Mouse (Mus musculus) megakaryocyte, adult 5-6 weeks (primary cell): ENCODE results near the gene Slc8a2. TPM values are rescaled to one million over a fixed set of nuclear protein-coding genes. Genes with fewer than 3 reads are reported as not detected.
A peak's percentile ranks its signal among the peaks of the same experiment; 100 is the strongest.

Source experiments
- ATAC-seq: 2 replicates; pipeline ENCODE4 v1.8.0; 2016; ENCODE audit warnings: mild to moderate bottlenecking, inconsistent platforms; ENCODE audit not compliant: poor library complexity, severe bottlenecking
- total RNA-seq, 2 experiments: library from RNA; stranded (forward) in 1 of 2; stranded (reverse) in 1 of 2; fragments of 153-499, 151-499 nt in 1 of 2; fragments of 221-1000, 200-1000 nt in 1 of 2; gene quantifications; 2 replicates each; pipeline versions ENCODE4 v1.2.3 to v1.2.4; 2015 to 2017

The Slc8a2 gene
- total RNA-seq (2015) (not detected in 2 replicates), total RNA-seq (2017) (not detected in 2 replicates)

DNA sequence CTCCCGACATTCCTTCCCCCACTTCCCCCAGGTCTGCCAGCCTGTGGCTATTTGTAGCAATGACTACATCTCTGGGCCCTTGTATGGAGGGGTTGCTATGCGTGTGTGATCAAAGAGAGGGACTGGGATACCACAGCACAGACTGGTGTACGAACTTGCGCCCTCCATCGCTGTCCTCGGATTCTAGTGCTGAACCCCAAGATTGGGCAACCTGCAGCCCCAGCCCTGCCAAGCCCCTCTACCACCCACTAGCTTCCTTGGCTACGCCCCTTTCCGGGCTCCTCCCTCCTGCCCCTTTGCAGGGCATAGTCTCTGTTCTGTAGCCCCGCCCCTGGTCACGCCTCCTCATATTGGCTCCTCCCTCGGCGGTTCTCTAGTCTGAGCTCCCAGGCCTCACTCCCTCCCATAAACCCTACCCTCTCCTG is at the start of gene Slc8a2:
TSS of gene Slc8a2 (plus strand) at position 406 of the 425 bp plus-strand sequence.
- ATAC-seq: peak; percentile 38; the same call in 1 of the 2 replicates

DNA sequence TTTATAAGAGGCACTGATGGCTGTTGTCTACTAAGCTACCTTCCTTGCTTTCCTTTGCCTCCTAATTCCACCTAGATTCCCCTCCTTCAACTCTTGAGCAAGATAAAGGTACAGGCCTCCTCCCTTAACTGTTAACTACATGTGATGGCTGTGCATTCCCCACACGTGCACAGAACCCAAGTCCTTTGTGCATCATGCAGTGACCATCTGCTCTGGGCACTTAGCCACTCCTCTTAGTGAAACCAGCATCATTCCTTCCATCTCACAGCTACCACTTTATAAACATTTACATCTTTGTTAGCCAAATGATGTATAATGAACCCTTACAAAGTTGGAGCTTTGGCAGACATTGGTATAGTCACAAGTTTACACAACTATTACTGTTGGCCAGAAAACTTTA is 49.7 kb upstream of the Slc8a2 start:
- no peak for ATAC-seq

DNA sequence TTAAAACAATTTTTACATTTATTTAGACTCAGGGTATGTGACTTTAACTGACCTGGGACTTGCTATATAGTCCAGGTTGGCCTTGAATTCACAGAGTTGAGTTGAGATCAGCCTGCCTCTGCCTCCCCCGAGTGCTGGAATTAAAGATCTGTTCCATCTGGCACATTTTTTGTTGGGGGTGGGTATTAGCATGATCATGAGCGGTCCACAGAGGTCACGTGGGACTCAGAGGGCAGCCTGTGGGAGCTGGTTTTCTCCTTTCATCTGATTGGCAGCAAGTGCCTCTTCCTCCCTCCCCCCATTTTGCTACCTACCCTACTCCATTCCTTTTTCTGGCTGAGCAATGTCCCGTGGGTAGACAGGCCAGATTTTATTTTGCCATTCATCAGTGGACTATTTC is 49.0 kb upstream of the Slc8a2 start:
- ATAC-seq: no peak

DNA sequence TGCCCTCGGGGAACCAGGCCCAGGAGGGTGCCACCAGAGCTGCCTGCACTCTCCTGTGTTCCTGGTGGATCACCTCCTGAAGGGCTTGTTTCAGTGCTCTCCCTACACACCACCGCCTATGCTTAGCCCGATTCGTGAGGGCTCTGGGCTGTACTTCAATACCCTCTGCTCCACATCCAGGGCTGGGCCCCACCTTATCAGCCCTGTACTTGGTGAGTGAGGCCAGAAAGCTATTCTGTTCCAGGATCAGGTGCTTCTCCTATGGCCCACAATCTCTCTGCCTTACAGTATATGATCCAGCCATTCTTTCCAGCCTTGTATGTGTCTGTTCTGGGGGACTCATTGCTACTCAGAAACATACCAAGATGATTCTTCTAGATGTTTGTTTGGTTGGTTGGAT is 46.3 kb upstream of the Slc8a2 start:
- no peak for ATAC-seq

DNA sequence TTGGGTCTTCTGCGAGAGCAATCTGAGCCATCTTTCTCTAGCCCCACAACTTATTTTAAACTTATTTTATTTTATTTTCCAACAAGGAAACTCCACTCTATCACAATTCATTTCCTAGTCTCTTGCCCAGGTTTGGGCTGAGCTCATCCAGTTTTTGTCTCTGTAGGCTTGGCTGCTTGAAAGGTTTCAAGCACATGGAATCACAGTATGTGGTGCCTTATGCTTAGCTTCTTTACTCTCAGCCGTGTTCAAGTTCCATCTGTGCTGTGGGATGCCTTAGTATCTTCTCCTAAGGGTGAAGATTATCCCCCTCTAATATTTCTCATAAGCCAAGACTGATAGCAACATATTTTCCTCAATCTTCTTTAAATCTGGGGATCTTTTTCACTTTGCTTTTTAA is 42.0 kb upstream of the Slc8a2 start:
- ATAC-seq: no peak

DNA sequence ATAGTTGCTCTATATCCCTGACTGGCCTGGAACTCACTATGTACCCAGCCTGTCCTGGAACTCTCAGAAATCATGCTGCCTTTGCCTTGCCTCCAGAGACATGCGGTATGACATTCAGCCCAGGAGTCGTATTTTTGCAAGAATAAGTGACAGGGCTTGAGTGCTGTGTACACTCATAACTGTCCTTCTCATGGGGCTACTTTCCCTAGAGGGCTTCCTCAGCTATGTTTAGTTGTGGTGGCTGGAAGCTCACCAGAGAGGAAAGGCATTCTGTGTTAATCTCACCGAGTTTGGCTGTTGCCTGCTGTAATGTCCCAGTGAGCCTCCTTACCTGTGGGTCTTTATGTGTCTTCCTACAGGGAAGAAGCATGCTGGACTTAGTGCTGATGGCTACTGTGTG is 35.0 kb upstream of the Slc8a2 start:
- ATAC-seq: no peak

DNA sequence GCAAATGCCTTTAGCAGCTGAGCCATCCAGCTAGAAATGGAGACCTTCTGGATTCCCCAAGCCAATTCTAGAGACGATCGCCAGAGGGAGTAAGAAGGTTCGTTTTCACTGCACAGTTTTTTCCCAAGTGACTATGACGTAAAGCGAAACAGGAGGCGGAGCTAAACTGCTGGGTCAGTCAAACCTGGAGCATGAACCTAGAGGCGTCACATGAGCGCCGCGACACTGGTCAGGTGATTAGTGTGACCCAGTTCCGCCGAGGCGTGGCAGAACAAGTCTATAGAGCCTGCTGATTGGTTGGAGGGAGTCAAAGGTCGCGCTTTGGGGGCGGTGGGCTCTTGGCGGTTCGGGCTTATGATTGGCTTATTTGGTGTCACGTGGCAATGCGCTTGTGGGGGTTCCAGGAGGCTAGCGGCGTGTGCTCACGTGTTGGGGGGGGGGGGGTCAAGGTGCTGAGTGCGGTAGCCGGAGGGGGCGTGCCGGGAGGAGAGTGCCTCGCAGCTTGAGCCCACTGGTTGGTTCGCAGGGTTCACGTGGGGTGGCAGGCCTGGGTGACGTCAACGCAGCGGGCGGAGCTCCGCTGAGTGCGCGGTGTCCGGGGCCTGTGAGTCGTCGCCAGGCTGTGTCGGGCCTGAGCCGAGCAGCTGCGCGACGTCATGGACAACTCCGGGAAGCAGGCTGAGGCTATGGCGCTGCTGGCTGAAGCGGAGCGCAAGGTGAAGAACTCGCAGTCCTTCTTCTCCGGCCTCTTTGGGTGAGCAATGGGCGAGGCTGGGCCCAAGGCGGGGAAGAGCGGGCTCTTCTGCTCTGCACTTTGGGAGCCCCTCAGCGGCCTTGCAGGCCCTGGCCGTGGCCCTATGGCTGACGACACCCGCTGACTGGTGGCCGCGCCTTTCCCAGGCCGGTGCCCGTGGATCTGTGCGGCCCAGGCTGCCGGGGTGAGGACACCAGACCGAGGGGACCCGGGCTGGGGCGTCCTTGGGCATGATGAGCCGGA is 31.3 kb upstream of the Slc8a2 start, which contains the start of gene Napa:
TSS of gene Napa (plus strand) at position 438 of the 997 bp plus-strand sequence.
- ATAC-seq: peak; percentile 88

DNA sequence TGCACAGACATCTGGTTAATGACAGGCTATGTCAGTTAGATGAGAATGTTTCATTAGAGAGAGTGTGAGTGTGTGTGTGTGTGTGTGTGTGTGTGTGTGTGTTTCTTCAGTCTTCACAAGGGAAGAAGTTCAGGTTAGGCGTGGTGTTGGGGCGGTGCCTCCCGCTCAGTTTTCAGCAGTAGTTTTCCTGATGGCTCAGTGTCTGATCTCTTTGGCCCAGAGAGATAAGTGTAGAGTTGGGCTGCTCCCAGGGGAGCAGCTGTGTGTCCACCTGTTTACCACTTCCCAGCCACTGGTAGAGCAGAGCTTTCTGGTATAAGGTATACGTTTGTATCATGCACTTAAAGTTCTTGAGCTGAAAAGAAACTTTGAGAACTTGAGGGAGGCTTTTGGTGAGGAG is 29.7 kb upstream of the Slc8a2 start:
- no peak for ATAC-seq

DNA sequence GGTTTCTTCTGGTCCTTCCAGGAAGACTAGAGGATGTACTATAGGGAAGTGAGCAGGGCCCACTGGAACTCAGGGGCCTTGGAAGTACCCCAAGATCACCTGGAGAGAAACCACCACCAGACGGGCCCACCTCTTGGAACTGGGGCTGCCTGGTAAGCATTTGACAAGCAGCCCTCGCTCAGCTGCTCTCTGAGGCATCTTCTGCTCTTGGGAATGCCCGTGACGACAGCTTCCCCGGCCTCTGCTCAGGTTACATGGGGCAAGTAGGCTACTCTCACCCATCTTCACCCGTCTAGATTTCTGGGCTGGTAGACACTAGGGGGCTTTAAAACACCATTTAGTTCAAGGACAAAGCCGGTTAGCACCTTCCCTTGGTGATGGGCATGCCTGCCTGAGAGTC is 28.5 kb upstream of the Slc8a2 start:
- no peak for ATAC-seq

DNA sequence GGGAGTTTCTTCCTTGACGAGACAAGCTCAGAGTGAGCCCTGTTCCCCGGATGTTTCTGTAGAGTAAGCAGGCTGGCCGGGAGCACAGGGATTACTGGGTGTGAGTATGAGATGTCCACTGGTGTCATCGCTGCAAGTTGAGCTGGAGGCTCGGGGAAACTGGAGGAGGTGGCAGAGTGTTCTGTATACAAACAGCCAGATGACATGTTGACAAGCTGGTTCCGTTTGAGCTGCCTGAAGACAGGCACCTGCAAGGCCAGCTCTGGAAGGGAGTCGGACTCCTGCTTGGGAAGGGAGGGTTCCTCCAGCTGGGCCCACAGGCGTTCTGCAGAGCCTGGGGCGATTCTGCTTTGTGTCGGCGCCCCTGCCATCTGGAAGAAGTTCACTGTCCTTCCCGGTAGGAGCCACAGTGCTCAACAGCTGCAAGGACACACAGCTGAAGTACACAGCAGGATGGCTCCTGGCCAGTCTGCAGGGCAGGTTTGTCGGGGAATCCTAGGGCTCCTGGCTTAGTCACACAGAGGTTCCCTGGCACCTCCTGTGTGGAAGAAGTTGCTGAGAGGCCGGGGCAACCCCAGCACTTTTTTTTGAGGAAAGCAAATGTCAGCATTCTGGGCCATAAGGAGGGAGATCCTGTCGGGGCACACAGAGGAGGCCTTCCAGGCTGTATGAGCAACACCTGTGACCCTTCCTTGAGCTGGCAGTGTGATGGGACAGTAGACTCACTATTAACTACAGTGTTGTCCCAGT is 27.7 kb upstream of the Slc8a2 start:
- ATAC-seq: no peak

DNA sequence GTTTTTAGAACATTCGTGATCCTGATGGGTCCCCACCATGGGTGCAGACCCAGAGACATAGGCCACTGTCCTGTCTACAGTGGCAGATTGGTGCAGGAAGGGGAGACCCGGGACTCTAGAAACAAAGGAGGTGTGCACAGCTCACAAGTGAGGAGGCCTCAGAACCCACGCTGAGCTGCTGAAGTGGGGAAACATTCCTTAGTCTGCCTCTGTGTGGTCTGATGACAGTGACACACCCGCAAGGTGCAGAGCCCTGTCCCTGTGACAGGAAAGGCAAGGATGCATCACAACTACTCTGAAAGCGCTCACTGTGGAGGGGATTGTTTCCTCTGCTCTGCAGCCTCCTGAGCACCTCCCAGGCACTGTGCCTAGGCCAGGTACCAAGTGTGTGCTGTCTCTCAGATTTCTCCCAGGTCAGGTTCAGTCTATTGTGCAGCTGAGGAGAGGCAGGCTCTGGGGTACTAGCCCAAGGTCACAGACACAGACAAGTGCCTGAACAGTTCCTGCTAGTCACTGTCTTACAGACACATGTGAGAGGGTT is 26.9 kb upstream of the Slc8a2 start:
- ATAC-seq: no peak

DNA sequence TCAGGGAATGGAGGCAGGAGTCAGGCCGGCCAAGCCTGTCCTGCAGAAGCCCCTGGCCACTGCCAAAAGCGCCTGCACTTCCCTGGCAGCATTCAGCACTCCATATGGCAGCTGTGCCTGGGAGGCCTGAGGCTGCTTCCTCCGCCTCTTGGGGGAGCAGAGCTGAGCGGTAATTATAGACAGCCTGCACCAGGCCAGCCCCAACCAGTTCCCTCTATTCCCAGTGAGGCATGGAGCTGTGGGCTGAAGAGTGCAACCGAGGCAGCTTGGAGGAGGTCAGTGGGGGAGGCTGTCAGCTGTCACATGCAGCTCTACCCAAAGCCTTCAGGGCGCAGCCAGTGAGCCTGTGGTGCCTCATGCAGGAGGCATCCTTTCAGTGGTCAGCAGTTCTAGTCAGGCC is 25.9 kb upstream of the Slc8a2 start:
- no peak for ATAC-seq

DNA sequence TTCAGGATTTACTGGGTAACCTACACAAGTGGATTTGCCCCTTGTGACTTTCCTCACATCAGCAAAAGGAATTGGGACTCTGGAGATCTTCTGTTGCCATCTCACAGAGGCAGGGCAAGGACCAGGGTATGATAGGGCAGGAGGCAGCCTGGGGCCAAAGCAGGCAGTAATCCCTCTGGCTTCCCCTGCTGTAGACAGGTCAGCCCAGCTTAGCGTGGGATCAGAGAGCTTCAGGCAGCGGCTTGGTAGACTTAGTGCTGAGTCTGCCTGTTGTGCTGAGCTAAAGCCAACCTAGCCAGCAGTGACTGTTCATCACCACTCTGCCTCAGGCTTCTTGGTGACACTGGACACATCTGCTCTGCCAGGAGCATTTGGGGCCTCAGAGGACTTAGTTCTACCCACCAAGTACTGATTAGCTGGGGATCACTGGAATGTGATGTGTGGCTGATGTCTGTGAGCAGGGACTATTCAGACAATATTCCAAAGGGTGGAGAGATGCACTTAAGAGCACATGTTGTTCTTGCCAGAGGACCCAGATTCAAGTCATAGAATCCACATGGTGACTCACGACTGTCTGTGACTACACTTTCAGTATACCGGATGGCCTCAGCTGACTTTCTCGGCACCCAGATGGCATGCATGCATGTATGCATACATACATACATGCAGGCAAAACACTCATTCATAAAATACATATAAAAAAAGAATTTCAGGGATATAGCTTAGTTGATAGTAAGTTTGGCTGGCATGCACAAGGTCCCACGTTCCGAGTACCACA is 24.8 kb upstream of the Slc8a2 start:
- ATAC-seq: no peak

DNA sequence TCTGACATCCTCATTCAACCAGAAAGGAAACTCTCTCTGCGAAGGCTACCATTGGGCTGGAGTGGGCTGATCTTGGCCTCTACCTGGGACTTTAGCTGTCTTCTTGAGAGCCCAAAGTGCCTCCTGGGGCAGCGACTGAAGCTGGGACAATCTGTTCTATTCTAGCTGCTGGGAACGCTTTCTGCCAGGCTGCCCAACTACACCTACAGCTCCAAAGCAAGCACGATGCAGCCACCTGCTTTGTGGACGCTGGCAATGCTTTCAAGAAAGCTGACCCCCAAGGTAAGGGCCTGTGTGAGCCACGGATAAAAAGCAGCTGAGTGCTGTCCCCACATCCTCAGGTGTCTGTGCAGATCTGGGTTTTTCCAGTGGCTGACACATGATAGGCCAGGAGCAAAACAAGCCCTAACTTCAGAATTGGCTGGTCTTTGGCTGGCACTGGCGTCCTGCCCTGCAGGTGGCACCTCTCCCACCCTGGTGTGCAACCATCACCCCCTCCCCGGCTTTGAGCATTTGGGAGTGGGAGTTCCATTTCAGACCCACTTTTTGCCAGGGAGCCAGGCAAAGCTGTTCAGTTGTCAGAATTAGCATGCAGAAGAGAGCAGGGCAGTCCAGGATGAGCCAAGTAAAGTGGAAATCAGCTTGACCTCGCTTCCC is 20.6 kb upstream of the Slc8a2 start:
- ATAC-seq: no peak

DNA sequence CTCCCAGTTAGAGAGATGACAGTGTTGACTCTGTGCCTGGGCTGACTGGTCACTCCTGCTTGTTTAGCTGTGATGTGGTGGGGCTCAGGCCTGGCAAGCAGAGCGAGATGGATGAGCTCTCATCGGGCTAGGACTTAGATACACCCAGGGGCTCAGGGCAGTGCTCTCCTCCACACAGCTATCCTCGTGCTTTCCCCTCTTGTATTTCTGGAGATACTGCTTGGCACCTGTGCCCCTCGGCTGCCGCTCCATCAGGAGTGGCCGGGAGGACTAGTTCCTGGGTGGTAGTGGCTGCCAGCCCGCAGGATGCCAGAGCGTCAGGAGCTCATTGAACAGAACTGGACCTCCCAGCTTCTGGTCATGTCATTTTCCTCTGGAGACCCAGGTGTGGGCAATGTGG is 19.5 kb upstream of the Slc8a2 start:
- no peak for ATAC-seq

DNA sequence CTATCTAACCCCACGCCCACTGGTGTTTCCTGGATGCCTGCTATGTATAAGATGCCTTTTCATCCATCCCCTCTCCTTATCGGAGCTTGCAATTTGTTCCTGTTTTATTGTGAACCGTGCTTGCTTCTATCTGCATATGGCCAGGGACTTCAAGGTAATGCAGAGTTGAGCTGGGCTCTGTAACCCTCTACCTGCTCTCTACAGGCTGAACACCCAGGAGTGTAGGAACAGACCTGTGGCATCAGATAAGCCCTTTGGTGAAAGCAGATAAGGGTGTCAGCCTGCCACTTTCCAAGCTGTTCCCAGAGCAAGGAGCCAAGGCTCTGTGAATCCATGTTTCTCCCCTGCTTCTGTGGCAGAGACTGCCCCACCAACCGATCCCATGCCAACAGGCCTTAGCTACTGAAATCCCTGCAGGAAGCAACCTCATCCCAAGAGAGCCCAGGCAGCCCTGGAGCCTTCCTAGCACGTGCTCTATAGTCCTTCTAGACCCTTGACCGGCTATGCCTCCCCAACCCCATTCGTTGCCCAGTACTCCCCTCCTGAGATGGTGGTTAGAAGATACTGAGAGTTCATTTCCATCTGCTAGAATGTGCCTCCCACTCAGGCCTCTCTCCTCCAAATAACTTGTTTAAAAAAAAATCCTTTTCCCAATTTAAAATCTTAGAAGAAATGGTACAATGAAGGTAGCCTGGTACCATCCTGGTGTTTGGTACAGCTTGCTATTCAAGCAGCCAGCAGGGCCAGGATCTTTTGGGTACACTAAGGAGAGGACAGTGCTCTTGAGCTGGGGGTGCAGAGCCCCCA is 18.1 kb upstream of the Slc8a2 start:
- ATAC-seq: no peak

DNA sequence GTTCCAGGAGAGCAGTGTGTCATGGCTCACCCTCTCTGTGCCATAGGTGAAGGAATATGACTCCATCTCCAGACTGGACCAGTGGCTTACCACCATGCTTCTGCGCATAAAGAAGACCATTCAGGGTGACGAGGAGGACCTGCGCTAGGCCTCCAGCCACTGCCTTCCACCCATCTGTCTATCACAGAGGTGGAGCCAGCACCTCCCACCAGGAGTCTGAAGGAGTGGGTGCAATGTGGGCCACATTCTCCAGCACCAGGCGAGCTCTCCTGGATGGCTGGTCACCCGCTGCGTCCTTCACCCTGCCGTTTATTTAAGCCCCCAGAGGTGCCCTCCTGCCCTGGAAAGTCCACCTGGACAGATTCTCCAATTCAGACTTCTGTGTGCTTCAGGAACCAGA is 13.2 kb upstream of the Slc8a2 start:
- no peak for ATAC-seq

DNA sequence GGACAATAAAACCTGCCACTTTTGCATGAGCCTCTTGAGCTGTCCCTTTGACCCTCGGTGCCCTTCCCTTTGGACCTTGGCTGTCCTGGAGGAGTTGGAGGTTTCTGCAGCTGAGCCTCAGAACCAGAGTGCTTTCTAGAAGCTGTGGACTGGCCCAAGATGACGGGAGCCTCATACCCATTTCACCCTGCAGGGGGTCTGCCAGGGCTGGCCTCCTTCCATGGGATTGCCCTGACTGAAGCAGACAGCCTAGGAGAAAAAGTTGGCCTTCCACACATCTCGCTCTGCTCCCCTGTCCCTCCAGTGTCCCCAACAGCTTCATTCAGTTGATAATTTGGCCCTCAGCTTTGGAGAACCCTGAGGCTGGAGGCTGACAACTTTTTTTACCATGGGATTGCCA is 12.5 kb upstream of the Slc8a2 start:
- no peak for ATAC-seq

DNA sequence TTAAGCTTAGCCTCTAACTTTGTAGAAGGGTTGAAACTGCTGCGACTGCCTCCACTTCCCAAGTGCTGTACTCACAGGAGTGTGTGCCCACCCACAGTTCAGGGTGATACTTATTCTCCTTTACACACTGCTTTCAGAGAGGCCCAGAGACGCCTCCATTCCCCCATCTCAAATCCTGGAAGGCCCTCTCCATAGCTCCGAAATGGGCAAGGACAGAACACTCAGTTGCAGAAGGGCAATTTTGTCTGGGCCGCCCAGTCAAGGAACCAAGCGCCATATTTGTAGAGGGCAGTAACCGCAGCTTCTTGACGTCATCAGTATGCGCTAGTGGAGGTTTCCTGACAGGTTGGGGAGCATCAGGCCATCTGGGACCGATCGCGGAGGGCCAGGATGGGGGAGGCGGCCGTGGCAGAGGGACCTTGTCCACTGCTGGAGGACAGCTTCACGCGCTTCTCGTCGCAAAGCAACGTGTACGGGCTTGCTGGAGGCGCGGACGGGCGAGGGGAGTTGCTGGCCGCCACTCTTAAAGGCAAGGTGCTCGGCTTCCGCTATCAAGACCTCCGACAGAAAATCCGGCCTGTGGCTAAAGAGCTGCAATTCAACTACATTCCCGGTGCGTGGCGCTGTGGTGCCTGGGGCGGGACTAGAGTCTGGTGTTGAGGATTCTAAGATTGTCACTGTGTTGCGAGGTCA is 9.9 kb upstream of the Slc8a2 start, which contains the start of gene Kptn:
TSS of gene Kptn (plus strand) at position 327 of the 693 bp plus-strand sequence.
- peak; percentile 94 for ATAC-seq
